Mouse (Mus musculus) olfactory bulb, adult 2 months (tissue): ENCODE data around the gene Sidt2. TPM values are rescaled to one million over a fixed set of nuclear protein-coding genes. Genes with fewer than 3 reads are reported as not detected.

Experiments used
- H3K27ac ChIP-seq: fragments of 200-500 bp; 2 replicates; pipeline ENCODE4 v1.5.1; 2012; ENCODE audit warnings: low read depth, low read length; ENCODE audit not compliant: insufficient read depth
- H3K4me1 ChIP-seq: fragments of 200-500 bp; 2 replicates; pipeline ENCODE4 v1.6.1; 2012; ENCODE audit warnings: low read length; ENCODE audit not compliant: control insufficient read depth, insufficient read depth
- H3K4me3 ChIP-seq: fragments of 200-500 bp; 2 replicates; pipeline ENCODE4 v1.5.1; 2012; ENCODE audit warnings: mild to moderate bottlenecking, low read depth, low read length, moderate library complexity; ENCODE audit not compliant: insufficient read depth
- CTCF ChIP-seq: fragments of 200-500 bp; IDR thresholded peaks from 2 replicates; pipeline ENCODE4 v1.5.1; 2012; ENCODE audit warnings: low read depth, mild to moderate bottlenecking, low read length, moderate library complexity; ENCODE audit not compliant: insufficient read depth
- POLR2A ChIP-seq: fragments of 200-500 bp; IDR thresholded peaks from 2 replicates; pipeline ENCODE4 v1.6.1; 2012; ENCODE audit warnings: mild to moderate bottlenecking, low read depth, low read length, moderate library complexity; ENCODE audit not compliant: insufficient read depth
- WGBS: fragments of 180-500 bp; shearing (Covaris S2); methylation state at CpG from one replicate; pipeline ENCODE4 v1.1.7; 2018; 5-methylcytosine and 5-hydroxymethylcytosine counted together
- polyA plus RNA-seq: library from polyadenylated mRNA; stranded (reverse); fragments of >200 nt; gene quantifications from 2 replicates; pipeline ENCODE4 v1.2.4, GENCODE M21; 2012; ENCODE audit warnings: low replicate concordance; ENCODE audit not compliant: missing spikeins, insufficient read depth, insufficient read length

Gene Sidt2
- polyA plus RNA-seq, 1 experiment: not detected

DNA sequence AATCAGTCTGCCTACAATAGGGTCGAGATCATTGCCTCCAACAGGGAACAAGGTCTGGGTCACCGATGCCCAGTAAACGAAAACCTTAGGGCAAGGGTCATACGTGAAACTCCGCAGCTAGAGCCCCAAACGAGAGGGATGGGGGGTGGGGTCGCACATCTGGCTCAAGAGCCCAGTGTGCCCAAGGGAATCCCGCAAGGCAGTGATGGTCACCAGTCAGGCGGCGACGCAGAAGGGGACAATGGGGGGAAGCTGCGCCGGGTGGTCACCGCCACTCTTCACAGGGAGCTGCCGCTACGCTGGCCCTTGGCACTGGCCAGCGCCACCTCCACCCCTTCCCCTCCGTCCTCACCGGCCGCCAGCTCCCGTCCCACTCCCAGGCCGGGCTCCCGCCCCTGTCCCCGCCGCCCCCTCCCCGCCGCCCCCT lies 49.2 kb downstream of the Sidt2 start:
- H3K4me3 ChIP-seq: peak overlapping the region; percentile 90
- H3K27ac ChIP-seq: peak overlapping the region; percentile 33; the same call in 1 of the 2 replicates
- TF ChIP-seq CTCF: no peak
- no peak for TF ChIP-seq POLR2A
- 0% methylated on average over 20 of the region's 27 CpGs for WGBS
- H3K4me1 ChIP-seq: peaks cover 9% of the 10 kb centered on the region

DNA sequence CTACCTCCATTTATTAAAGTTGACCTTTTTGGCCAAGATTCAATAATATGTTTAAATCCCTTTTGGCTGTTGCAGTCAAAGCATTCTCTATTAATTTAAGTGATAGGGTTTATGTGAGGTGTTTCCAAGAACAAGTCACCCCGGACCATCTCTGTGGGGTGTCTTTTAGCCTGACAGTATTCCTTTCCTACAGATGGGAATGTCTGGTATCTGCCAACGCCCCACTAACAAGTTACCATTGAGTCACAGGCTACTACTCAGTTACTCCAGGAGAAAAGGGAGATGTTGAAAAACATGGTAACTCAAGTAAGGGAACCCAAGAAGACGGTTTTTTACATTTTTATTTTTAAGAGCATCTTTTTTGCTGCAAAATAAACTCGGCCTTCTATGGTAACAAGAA lies 49.9 kb downstream of the Sidt2 start:
- H3K4me1 ChIP-seq: peaks cover 9% of the 10 kb centered on the region
- no peak overlapping the region for H3K4me3 ChIP-seq
- WGBS: 34% methylated on average over 4 of the region's 4 CpGs
- no peak for TF ChIP-seq CTCF
- TF ChIP-seq POLR2A: no peak
- H3K27ac ChIP-seq: no peak overlapping the region

DNA sequence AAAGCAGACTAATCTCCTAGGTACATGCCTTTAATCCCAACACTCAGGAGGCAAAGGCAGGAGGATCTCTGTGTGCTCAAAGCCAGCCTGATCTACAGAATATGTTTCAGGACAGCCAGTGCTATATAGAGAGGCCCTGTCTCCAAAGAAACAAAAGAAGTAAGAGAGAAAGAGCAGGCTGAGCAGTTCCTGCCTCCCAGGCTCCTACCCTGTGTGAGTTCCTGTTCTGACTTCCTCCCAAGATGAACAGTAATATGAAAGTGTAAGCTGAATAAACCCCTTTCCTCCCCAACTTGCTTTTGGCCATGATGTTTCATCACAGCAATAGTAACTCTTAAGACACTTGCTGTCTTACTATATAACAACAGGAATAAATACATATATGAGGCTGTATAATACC lies 61.4 kb downstream of the Sidt2 start:
- H3K27ac ChIP-seq: no peak overlapping the region
- TF ChIP-seq POLR2A (no peak), CTCF (no peak)
- no peaks in the 10 kb centered on the region for H3K4me1 ChIP-seq
- no peak overlapping the region for H3K4me3 ChIP-seq

Other genes with a start within 250 kb of the Sidt2 start
- gene Cep164, start 126.6 kb downstream of the Sidt2 start, polyA plus RNA-seq: not detected in 2 replicates
- gene Bace1, start 116.7 kb downstream of the Sidt2 start, polyA plus RNA-seq: not detected in 2 replicates
- gene Pcsk7, start 48.8 kb downstream of the Sidt2 start, polyA plus RNA-seq: not detected in 2 replicates
- gene Rnf214, start 48.3 kb downstream of the Sidt2 start, polyA plus RNA-seq: not detected in 2 replicates
- gene Tagln, start 19.2 kb downstream of the Sidt2 start, polyA plus RNA-seq: not detected in 2 replicates
- gene Pafah1b2, start 57.4 kb upstream of the Sidt2 start, polyA plus RNA-seq: 66.5 and 504 TPM in 2 replicates
- gene Sik3, start 57.6 kb upstream of the Sidt2 start, polyA plus RNA-seq: 51.7 TPM in 1 of 2 replicates, not detected in the other